Mouse (Mus musculus): ENCODE data around the gene Psmb2.

Psmb2 gene

GRCm38 (mm10) chr4:126677054-126678003 is at the start of gene Psmb2:
Psmb2 (plus strand) TSS chr4:126677630.
- peak; percentile 95 to 100 for DNase-seq

- no peak for DNase-seq
Observed at GRCm38 (mm10) chr4:126631922-126632321, 45.5 kb upstream of the Psmb2 start.

GRCm38 (mm10) chr4:126632668-126633067 is 44.8 kb upstream of the Psmb2 start:
- no peak for DNase-seq

GRCm38 (mm10) chr4:126636330-126636729 is 41.1 kb upstream of the Psmb2 start:
- no peak for DNase-seq

- no peak for DNase-seq
Observed at GRCm38 (mm10) chr4:126637446-126637845, 40.0 kb upstream of the Psmb2 start.

- DNase-seq, result no peak
Observed at GRCm38 (mm10) chr4:126639339-126639738, 38.1 kb upstream of the Psmb2 start.

GRCm38 (mm10) chr4:126641901-126642300 is 35.5 kb upstream of the Psmb2 start:
- DNase-seq, result no peak

GRCm38 (mm10) chr4:126643815-126644214 is 33.6 kb upstream of the Psmb2 start:
- no peak for DNase-seq

- no peak for DNase-seq
Observed at GRCm38 (mm10) chr4:126644333-126644963, 33.0 kb upstream of the Psmb2 start.

GRCm38 (mm10) chr4:126647996-126648910 is 29.2 kb upstream of the Psmb2 start:
- DNase-seq, result peak; percentile 11 to 21

GRCm38 (mm10) chr4:126653148-126653547 is 24.3 kb upstream of the Psmb2 start:
- no peak for DNase-seq

- no peak for DNase-seq
Observed at GRCm38 (mm10) chr4:126655356-126655755, 22.1 kb upstream of the Psmb2 start.

GRCm38 (mm10) chr4:126661249-126661648 is 16.2 kb upstream of the Psmb2 start:
- peak; percentile 79 to 83 for DNase-seq

- DNase-seq, result no peak
Observed at GRCm38 (mm10) chr4:126667075-126667474, 10.4 kb upstream of the Psmb2 start.

- no peak for DNase-seq
Observed at GRCm38 (mm10) chr4:126682298-126682697, 4.9 kb downstream of the Psmb2 start.

GRCm38 (mm10) chr4:126683084-126683483 is 5.7 kb downstream of the Psmb2 start:
- no peak for DNase-seq

- DNase-seq, result no peak
Observed at GRCm38 (mm10) chr4:126689457-126689856, 12.0 kb downstream of the Psmb2 start.

GRCm38 (mm10) chr4:126693021-126693420 is 15.6 kb downstream of the Psmb2 start:
- DNase-seq, result no peak

- no peak for DNase-seq
Observed at GRCm38 (mm10) chr4:126696908-126697307, 19.5 kb downstream of the Psmb2 start.

GRCm38 (mm10) chr4:126706630-126707438 is 29.4 kb downstream of the Psmb2 start:
- no peak for DNase-seq

GRCm38 (mm10) chr4:126707439-126707826 is 30.0 kb downstream of the Psmb2 start:
- no peak for DNase-seq

- DNase-seq, result no peak
Observed at GRCm38 (mm10) chr4:126732111-126732510, 54.7 kb downstream of the Psmb2 start.
